Mouse (Mus musculus): ENCODE results near the gene Itgb3. TPM values are rescaled to one million over a fixed set of nuclear protein-coding genes. Genes with fewer than 3 reads are reported as not detected.

Gene Itgb3
- total RNA-seq, 2 experiments from 2014 or later, result 2.0 to 4.0 TPM

GRCm38 (mm10) chr11:104647188-104647867, 39.5 kb downstream of the Itgb3 start:
- peak; percentile 92 for ATAC-seq (replicated peaks; ENCODE audit: poor library complexity)

GRCm38 (mm10) chr11:104648571-104648970, 40.8 kb downstream of the Itgb3 start:
- peak; percentile 75 for ATAC-seq (replicated peaks; ENCODE audit: poor library complexity)

GRCm38 (mm10) chr11:104660599-104660998, 52.8 kb downstream of the Itgb3 start:
- ATAC-seq (replicated peaks; ENCODE audit: poor library complexity), result no peak

- peak; percentile 57 for ATAC-seq (replicated peaks; ENCODE audit: poor library complexity)
Measured at GRCm38 (mm10) chr11:104661106-104661505, 53.3 kb downstream of the Itgb3 start.

GRCm38 (mm10) chr11:104661531-104662205, 53.9 kb downstream of the Itgb3 start:
- peak; percentile 54 for ATAC-seq (replicated peaks; ENCODE audit: poor library complexity)

- ATAC-seq (replicated peaks; ENCODE audit: poor library complexity), result no peak
Measured at GRCm38 (mm10) chr11:104662573-104662972, 54.8 kb downstream of the Itgb3 start.

- ATAC-seq (replicated peaks; ENCODE audit: poor library complexity), result no peak
Measured at GRCm38 (mm10) chr11:104663241-104663877, 55.6 kb downstream of the Itgb3 start.

- ATAC-seq (replicated peaks; ENCODE audit: poor library complexity), result peak; percentile 10; the same call in 1 of the 2 replicates
Measured at GRCm38 (mm10) chr11:104663878-104664261, 56.1 kb downstream of the Itgb3 start.

- no peak for ATAC-seq (replicated peaks; ENCODE audit: poor library complexity)
Measured at GRCm38 (mm10) chr11:104664441-104664840, 56.6 kb downstream of the Itgb3 start.

- peak; percentile 58 for ATAC-seq (replicated peaks; ENCODE audit: poor library complexity)
Measured at GRCm38 (mm10) chr11:104667399-104667798, 59.6 kb downstream of the Itgb3 start.

GRCm38 (mm10) chr11:104673412-104673811, 65.6 kb downstream of the Itgb3 start:
- no peak for ATAC-seq (replicated peaks; ENCODE audit: poor library complexity)

- ATAC-seq (replicated peaks; ENCODE audit: poor library complexity), result peak; percentile 31; the same call in 1 of the 2 replicates
Measured at GRCm38 (mm10) chr11:104674768-104675167, 67.0 kb downstream of the Itgb3 start.

- ATAC-seq (replicated peaks; ENCODE audit: poor library complexity), result no peak
Measured at GRCm38 (mm10) chr11:104685548-104685947, 77.7 kb downstream of the Itgb3 start, which contains the start of gene Gm11639. TSS of gene Gm11639 (plus strand) at chr11:104685707.

GRCm38 (mm10) chr11:104693235-104693634, 85.4 kb downstream of the Itgb3 start:
- ATAC-seq (replicated peaks; ENCODE audit: poor library complexity), result no peak

GRCm38 (mm10) chr11:104704097-104704496, 96.3 kb downstream of the Itgb3 start:
- ATAC-seq (replicated peaks; ENCODE audit: poor library complexity), result no peak

GRCm38 (mm10) chr11:104707084-104707483, 99.3 kb downstream of the Itgb3 start:
- ATAC-seq (replicated peaks; ENCODE audit: poor library complexity), result peak; percentile 50; the same call in 1 of the 2 replicates

Other genes with a start within 250 kb of the Itgb3 start
- gene Kansl1, start 139.1 kb upstream of the Itgb3 start, total RNA-seq (2015), result 62.8 and 64.0 TPM in 2 replicates
- gene Kansl1, start 139.1 kb upstream of the Itgb3 start, total RNA-seq (2017), result 29.6 and 37.2 TPM in 2 replicates
- 72.1 and 80.0 TPM in 2 replicates for gene Cdc27, start 57.4 kb upstream of the Itgb3 start, total RNA-seq (2015)
- 48.6 and 58.0 TPM in 2 replicates for gene Cdc27, start 57.4 kb upstream of the Itgb3 start, total RNA-seq (2017)
- gene Myl4, start 57.3 kb upstream of the Itgb3 start, total RNA-seq (2015), result 2.2 and 3.2 TPM in 2 replicates
- 1.8 and 4.9 TPM in 2 replicates for gene Myl4, start 57.3 kb upstream of the Itgb3 start, total RNA-seq (2017)
- gene Gm11639, start 77.7 kb downstream of the Itgb3 start, total RNA-seq (2015), result not detected in 2 replicates
- 0.07 TPM in 1 of 2 replicates, not detected in the other for gene Gm11639, start 77.7 kb downstream of the Itgb3 start, total RNA-seq (2017)